Mouse (Mus musculus): ENCODE measurements around the gene Sox2. TPM values are rescaled to one million over a fixed set of nuclear protein-coding genes. Genes with fewer than 3 reads are reported as not detected.

The Sox2 gene
- polyA plus RNA-seq, 1 experiment from 2014 or later = not detected

GRCm38 (mm10) chr3:34630736-34631135, 19.5 kb upstream of the Sox2 start:
- no peaks in the 10 kb centered on the region for H3K9me3 ChIP-seq (replicated peaks; ENCODE audit: control insufficient read depth, low read length)
- no peak overlapping the region for H3K4me3 ChIP-seq (ENCODE audit: low read depth, low read length)
- no peaks in the 10 kb centered on the region for H3K27me3 ChIP-seq (ENCODE audit: control insufficient read depth, insufficient read depth, low read depth, low read length)
- H3K9ac ChIP-seq (ENCODE audit: low read depth, low read length) = no peak overlapping the region
- H3K27ac ChIP-seq (ENCODE audit: low read length) = no peak overlapping the region
- no peaks in the 10 kb centered on the region for H3K36me3 ChIP-seq (ENCODE audit: control insufficient read depth, insufficient read depth)
- WGBS (ENCODE audit: insufficient replicate concordance) = 38% methylated on average over 1 of the region's 1 CpGs
- ATAC-seq (ENCODE audit: low read depth) = no peak
- H3K4me1 ChIP-seq (ENCODE audit: control insufficient read depth, low read depth, low read length) = no peaks in the 10 kb centered on the region
- H3K4me2 ChIP-seq (ENCODE audit: low read depth, low read length) = no peak overlapping the region

- Histone ChIP-seq H3K4me1 (ENCODE audit: control insufficient read depth, low read depth, low read length) (no peaks in the 10 kb centered on the region), H3K4me2 (ENCODE audit: low read depth, low read length) (no peak overlapping the region), H3K4me3 (ENCODE audit: low read depth, low read length) (no peak overlapping the region), H3K9ac (ENCODE audit: low read depth, low read length) (no peak overlapping the region), H3K27ac (ENCODE audit: low read length) (no peak overlapping the region), H3K36me3 (ENCODE audit: control insufficient read depth, insufficient read depth) (no peaks in the 10 kb centered on the region), H3K9me3 (replicated peaks; ENCODE audit: control insufficient read depth, low read length) (no peaks in the 10 kb centered on the region), H3K27me3 (ENCODE audit: control insufficient read depth, insufficient read depth, low read depth, low read length) (peaks cover 33% of the 10 kb centered on the region)
- no peak for ATAC-seq (ENCODE audit: low read depth)
- 44% methylated on average over 6 of the region's 6 CpGs for WGBS (ENCODE audit: insufficient replicate concordance)
Measured at GRCm38 (mm10) chr3:34636958-34637357, 13.2 kb upstream of the Sox2 start.

GRCm38 (mm10) chr3:34637481-34637880, 12.7 kb upstream of the Sox2 start:
- H3K4me2 ChIP-seq (ENCODE audit: low read depth, low read length) = no peak overlapping the region
- no peaks in the 10 kb centered on the region for H3K36me3 ChIP-seq (ENCODE audit: control insufficient read depth, insufficient read depth)
- H3K9ac ChIP-seq (ENCODE audit: low read depth, low read length) = no peak overlapping the region
- H3K27me3 ChIP-seq (ENCODE audit: control insufficient read depth, insufficient read depth, low read depth, low read length) = peaks cover 38% of the 10 kb centered on the region
- no peak overlapping the region for H3K4me3 ChIP-seq (ENCODE audit: low read depth, low read length)
- ATAC-seq (ENCODE audit: low read depth) = no peak
- WGBS (ENCODE audit: insufficient replicate concordance) = 29% methylated on average over 5 of the region's 5 CpGs
- H3K4me1 ChIP-seq (ENCODE audit: control insufficient read depth, low read depth, low read length) = no peaks in the 10 kb centered on the region
- no peaks in the 10 kb centered on the region for H3K9me3 ChIP-seq (replicated peaks; ENCODE audit: control insufficient read depth, low read length)
- no peak overlapping the region for H3K27ac ChIP-seq (ENCODE audit: low read length)

GRCm38 (mm10) chr3:34637926-34638325, 12.3 kb upstream of the Sox2 start:
- no peak for ATAC-seq (ENCODE audit: low read depth)
- H3K27me3 ChIP-seq (ENCODE audit: control insufficient read depth, insufficient read depth, low read depth, low read length) = peaks cover 43% of the 10 kb centered on the region
- 34% methylated on average over 5 of the region's 5 CpGs for WGBS (ENCODE audit: insufficient replicate concordance)
- no peaks in the 10 kb centered on the region for H3K4me1 ChIP-seq (ENCODE audit: control insufficient read depth, low read depth, low read length)
- H3K9ac ChIP-seq (ENCODE audit: low read depth, low read length) = no peak overlapping the region
- H3K27ac ChIP-seq (ENCODE audit: low read length) = no peak overlapping the region
- H3K9me3 ChIP-seq (replicated peaks; ENCODE audit: control insufficient read depth, low read length) = no peaks in the 10 kb centered on the region
- no peak overlapping the region for H3K4me2 ChIP-seq (ENCODE audit: low read depth, low read length)
- no peaks in the 10 kb centered on the region for H3K36me3 ChIP-seq (ENCODE audit: control insufficient read depth, insufficient read depth)
- H3K4me3 ChIP-seq (ENCODE audit: low read depth, low read length) = no peak overlapping the region

- H3K27me3 ChIP-seq (ENCODE audit: control insufficient read depth, insufficient read depth, low read depth, low read length) = peaks cover 47% of the 10 kb centered on the region
- H3K36me3 ChIP-seq (ENCODE audit: control insufficient read depth, insufficient read depth) = no peaks in the 10 kb centered on the region
- no peaks in the 10 kb centered on the region for H3K4me1 ChIP-seq (ENCODE audit: control insufficient read depth, low read depth, low read length)
- no peaks in the 10 kb centered on the region for H3K9me3 ChIP-seq (replicated peaks; ENCODE audit: control insufficient read depth, low read length)
- no peak overlapping the region for H3K27ac ChIP-seq (ENCODE audit: low read length)
- H3K9ac ChIP-seq (ENCODE audit: low read depth, low read length) = no peak overlapping the region
- H3K4me2 ChIP-seq (ENCODE audit: low read depth, low read length) = no peak overlapping the region
- 11% methylated on average over 13 of the region's 13 CpGs for WGBS (ENCODE audit: insufficient replicate concordance)
- no peak for ATAC-seq (ENCODE audit: low read depth)
- H3K4me3 ChIP-seq (ENCODE audit: low read depth, low read length) = no peak overlapping the region
Measured at GRCm38 (mm10) chr3:34638344-34638743, 11.9 kb upstream of the Sox2 start.

GRCm38 (mm10) chr3:34639031-34639872, 11.0 kb upstream of the Sox2 start:
- WGBS (ENCODE audit: insufficient replicate concordance) = 5% methylated on average over 24 of the region's 24 CpGs
- peaks cover 56% of the 10 kb centered on the region for H3K27me3 ChIP-seq (ENCODE audit: control insufficient read depth, insufficient read depth, low read depth, low read length)
- ATAC-seq (ENCODE audit: low read depth) = no peak
- H3K36me3 ChIP-seq (ENCODE audit: control insufficient read depth, insufficient read depth) = no peaks in the 10 kb centered on the region
- H3K27ac ChIP-seq (ENCODE audit: low read length) = no peak overlapping the region
- H3K4me2 ChIP-seq (ENCODE audit: low read depth, low read length) = no peak overlapping the region
- H3K4me3 ChIP-seq (ENCODE audit: low read depth, low read length) = no peak overlapping the region
- H3K9me3 ChIP-seq (replicated peaks; ENCODE audit: control insufficient read depth, low read length) = no peaks in the 10 kb centered on the region
- H3K4me1 ChIP-seq (ENCODE audit: control insufficient read depth, low read depth, low read length) = no peaks in the 10 kb centered on the region
- H3K9ac ChIP-seq (ENCODE audit: low read depth, low read length) = no peak overlapping the region

- WGBS (ENCODE audit: insufficient replicate concordance) = 5% methylated on average over 10 of the region's 10 CpGs
- Histone ChIP-seq H3K27me3 (ENCODE audit: control insufficient read depth, insufficient read depth, low read depth, low read length) (peaks cover 61% of the 10 kb centered on the region), H3K4me2 (ENCODE audit: low read depth, low read length) (no peak overlapping the region), H3K27ac (ENCODE audit: low read length) (no peak overlapping the region), H3K4me1 (ENCODE audit: control insufficient read depth, low read depth, low read length) (no peaks in the 10 kb centered on the region), H3K4me3 (ENCODE audit: low read depth, low read length) (no peak overlapping the region), H3K9me3 (replicated peaks; ENCODE audit: control insufficient read depth, low read length) (no peaks in the 10 kb centered on the region), H3K9ac (ENCODE audit: low read depth, low read length) (no peak overlapping the region), H3K36me3 (ENCODE audit: control insufficient read depth, insufficient read depth) (no peaks in the 10 kb centered on the region)
- ATAC-seq (ENCODE audit: low read depth) = no peak
Measured at GRCm38 (mm10) chr3:34639873-34640270, 10.3 kb upstream of the Sox2 start.

GRCm38 (mm10) chr3:34640276-34640675, 9.9 kb upstream of the Sox2 start:
- H3K4me3 ChIP-seq (ENCODE audit: low read depth, low read length) = no peak overlapping the region
- no peak overlapping the region for H3K9ac ChIP-seq (ENCODE audit: low read depth, low read length)
- 9% methylated on average over 8 of the region's 8 CpGs for WGBS (ENCODE audit: insufficient replicate concordance)
- no peaks in the 10 kb centered on the region for H3K9me3 ChIP-seq (replicated peaks; ENCODE audit: control insufficient read depth, low read length)
- no peak for ATAC-seq (ENCODE audit: low read depth)
- peaks cover 65% of the 10 kb centered on the region for H3K27me3 ChIP-seq (ENCODE audit: control insufficient read depth, insufficient read depth, low read depth, low read length)
- no peaks in the 10 kb centered on the region for H3K4me1 ChIP-seq (ENCODE audit: control insufficient read depth, low read depth, low read length)
- H3K4me2 ChIP-seq (ENCODE audit: low read depth, low read length) = no peak overlapping the region
- no peaks in the 10 kb centered on the region for H3K36me3 ChIP-seq (ENCODE audit: control insufficient read depth, insufficient read depth)
- no peak overlapping the region for H3K27ac ChIP-seq (ENCODE audit: low read length)

GRCm38 (mm10) chr3:34640690-34641600, 9.3 kb upstream of the Sox2 start:
- Histone ChIP-seq H3K4me3 (ENCODE audit: low read depth, low read length) (no peak overlapping the region), H3K9ac (ENCODE audit: low read depth, low read length) (no peak overlapping the region), H3K9me3 (replicated peaks; ENCODE audit: control insufficient read depth, low read length) (no peaks in the 10 kb centered on the region), H3K27ac (ENCODE audit: low read length) (no peak overlapping the region), H3K36me3 (ENCODE audit: control insufficient read depth, insufficient read depth) (no peaks in the 10 kb centered on the region), H3K27me3 (ENCODE audit: control insufficient read depth, insufficient read depth, low read depth, low read length) (peaks cover 70% of the 10 kb centered on the region), H3K4me1 (ENCODE audit: control insufficient read depth, low read depth, low read length) (no peaks in the 10 kb centered on the region), H3K4me2 (ENCODE audit: low read depth, low read length) (no peak overlapping the region)
- WGBS (ENCODE audit: insufficient replicate concordance) = 5% methylated on average over 33 of the region's 33 CpGs
- ATAC-seq (ENCODE audit: low read depth) = no peak

All from liver, embryonic 16.5 days (tissue).